Mouse (Mus musculus) kidney, adult 18-20 months (tissue): ENCODE measurements around the gene Cd6.

Source experiments
- DNase-seq: peaks from one replicate; pipeline ENCODE4 v3.0.0; 2021

The Cd6 gene

DNA sequence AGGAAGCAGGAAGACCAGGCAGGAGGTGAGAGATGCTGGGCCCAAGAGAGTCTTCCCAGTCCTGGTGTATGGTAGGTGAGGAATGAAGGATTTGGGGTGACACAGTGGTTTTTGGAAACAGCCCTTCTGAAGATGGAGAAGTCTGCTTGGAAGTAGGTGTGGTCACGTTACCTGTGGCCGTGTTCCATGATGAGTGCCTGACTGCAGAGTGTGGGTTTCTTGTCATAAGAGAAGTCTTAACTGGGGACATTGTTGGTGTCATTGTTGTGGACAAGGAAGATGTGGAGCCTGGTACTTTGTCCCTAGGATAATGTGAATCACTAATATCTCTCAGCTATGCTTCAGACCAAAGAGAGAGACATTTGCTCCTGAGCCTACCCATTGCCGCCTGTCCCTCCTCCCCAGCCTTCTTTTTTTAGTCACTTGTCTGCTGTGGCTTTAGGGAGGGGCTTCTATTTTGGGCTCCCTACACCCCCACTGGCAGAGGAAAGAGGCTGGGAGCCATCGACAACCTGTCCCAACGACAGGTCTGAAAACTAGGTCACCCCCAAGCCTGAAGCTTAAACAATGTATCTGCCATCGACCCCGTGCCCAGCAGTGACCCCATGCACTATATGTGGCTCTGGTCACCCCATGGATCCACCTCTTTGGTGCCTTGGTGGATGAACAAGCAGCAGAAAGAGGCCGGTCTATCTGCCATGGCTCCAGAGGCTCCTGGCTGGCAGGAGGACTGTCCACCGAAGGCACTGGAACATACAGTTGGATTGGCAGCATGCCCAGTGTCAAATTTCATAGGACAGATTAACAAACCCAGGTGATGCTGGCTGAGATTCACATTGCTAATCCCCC lies 69.7 kb downstream of the Cd6 start:
- DNase-seq: no peak

DNA sequence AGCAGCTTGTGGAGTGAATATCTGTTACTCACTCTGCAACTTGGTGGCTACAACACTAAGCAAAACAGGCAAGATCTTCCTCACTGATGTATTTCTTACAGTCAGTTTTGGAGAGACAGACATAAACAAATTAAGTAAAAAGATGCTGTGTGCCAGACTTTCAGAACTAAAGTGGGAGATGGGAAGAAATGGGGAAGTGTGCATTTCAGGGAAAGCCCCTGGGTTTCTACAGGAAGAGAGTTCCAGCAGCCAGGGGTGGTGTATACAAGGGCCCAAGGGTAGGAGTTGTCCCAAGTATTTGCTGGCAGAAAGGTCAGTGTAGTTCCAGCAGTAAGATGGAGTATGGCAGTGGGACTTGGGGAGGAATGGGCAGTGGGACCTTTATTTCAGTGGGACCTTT lies 70.3 kb downstream of the Cd6 start:
- no peak for DNase-seq

DNA sequence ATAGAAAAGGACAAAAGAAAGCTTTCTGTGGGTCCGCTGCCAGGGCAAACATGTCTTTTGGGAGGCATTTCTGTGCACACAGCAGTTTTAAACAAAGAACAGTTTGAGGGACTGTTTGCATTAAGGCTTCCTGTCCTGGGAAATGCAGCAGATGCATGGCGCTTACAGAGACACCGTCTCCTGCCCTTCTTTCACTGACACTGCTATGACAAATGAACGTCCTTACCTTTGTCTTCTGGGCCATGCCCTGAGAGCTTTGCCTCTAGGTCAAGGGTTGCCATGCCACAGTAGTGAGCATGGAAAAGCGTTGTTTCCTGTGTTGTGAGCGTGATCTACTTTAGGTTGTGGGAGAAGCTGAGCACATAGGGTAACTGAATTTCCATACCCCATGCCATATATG lies 71.2 kb downstream of the Cd6 start:
- DNase-seq: no peak

DNA sequence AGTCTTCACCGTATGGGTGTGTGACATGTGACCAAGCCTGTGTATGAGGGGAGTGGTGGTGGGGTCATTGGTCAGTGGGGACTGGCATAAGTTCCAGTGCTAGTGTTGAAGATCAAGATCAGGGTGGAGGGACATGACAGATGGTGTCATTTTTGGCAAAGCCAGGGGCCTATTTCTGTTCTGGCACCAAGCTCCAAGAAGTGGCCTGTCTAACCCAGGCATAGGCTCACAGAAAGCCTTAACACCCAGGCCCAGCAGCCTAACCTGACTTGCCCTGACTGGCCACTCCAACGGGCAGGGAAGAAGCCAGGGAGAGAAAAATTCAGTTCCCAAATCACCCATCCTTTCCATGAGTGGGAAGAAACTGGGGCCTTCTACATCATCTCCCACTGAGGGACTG lies 72.3 kb downstream of the Cd6 start:
- no peak for DNase-seq

DNA sequence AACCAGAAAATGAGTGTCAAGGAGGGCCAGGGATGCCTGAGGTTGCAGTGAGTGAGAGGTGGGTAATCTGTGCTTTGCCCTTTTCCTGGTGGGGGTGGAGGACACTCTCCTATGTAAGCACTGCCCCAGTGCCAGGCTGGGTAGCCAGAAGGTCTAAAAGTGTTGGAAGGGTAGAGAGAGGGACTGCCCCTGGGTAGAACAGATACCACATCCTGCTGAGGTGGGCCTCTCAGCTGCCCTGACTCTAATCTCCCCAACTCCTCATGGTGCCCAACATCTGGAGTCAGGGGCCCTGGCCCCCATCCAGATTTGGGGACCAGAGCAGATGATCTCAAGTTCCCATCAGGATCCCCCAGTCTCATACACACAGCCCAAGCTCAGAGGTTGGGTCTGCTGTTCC lies 72.7 kb downstream of the Cd6 start:
- DNase-seq: no peak

DNA sequence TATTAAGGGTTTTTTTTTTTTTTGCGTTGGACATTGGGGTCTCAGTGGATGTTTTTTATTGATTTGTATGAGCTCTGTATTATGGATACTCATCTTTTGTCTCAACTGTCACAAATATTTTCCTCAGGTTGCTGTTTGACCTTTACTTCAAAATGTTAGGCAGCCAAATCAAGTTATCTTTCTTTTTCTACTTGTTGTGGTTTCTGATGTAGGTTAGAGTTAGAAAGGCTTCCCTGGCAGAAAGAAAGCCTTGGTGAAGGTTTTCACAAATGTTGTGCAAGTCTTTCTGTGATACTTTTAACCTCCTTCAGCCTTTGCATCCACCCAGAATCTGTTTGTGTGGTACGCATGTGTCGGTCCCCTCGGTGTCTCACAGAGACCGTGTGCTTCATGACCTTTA lies 77.2 kb downstream of the Cd6 start:
- DNase-seq: no peak

DNA sequence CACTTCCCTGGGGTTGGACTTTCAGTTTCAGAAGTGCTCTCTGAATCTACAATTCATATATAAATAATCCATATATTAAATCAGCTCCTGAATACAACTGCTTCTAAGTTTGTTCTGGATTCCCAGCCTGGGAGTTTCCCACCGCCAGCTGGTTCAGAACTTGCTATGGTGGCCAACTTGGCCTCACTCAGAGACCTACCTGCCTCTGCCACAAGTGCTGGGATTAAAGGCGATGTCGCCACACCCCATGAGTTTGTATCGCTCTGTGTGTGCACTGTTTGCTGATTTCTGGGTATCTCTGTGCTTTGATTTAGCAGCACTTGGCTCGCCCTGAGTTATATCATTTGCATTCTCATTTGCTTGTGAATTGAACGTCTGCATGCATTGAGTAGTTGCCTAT lies 77.8 kb downstream of the Cd6 start:
- no peak for DNase-seq

DNA sequence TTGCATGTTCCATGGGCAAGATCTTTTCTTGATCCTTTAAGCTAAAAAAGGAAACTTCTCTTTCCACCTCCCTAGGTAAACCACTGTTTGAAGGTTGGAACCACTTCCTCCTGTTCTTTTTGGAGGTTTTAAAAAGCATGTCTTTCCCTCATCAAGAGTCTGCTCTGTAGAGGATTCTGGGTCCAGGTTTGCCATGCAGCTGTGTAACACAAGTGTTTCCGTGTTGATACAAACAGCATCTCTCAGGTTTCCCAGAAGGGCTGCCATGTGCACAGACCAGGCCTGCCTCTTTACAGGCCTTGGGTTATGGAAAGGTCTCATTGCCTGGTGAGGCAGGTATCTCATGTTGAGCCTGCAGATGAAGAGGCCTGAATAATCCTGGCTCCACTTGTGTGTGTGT lies 78.3 kb downstream of the Cd6 start:
- DNase-seq: no peak

DNA sequence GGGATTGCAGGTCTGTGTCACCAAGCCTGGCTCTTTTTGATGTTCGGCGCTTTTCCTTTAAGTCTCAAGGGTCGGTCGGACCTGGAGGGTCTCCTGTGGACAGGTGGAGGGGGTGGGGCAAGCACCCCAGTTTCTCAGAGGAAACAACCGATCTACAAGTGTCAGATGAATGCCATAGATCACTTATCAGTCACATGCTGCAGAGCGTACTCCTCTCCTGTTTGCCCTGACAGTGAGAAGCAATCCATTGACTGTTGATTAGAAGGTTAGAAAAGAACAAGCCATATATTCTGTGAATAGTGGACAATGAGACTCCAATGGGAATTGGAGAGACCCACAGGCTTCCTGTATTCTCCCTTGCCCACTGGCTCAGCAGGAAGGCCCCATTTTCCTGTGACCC lies 79.7 kb downstream of the Cd6 start:
- no peak for DNase-seq

DNA sequence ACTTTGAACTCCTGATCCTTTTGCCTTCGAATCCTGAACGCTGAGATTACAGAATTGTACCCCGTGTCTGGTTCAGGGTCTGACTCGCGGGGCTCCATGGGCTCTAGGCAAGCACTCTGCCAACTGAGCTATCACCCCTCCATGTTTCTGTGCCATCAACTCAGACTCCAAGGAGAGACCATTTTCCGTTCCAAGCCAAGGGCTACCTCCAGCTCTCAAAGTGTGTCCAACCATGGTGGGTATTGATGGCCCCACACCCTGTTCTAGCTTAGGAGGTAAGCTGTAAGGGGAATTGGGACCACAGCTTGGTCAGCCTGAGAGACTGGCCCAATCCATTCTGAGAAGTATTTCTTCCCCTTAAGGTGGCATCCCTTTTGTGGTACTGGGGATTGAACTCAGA lies 80.6 kb downstream of the Cd6 start:
- DNase-seq: no peak

DNA sequence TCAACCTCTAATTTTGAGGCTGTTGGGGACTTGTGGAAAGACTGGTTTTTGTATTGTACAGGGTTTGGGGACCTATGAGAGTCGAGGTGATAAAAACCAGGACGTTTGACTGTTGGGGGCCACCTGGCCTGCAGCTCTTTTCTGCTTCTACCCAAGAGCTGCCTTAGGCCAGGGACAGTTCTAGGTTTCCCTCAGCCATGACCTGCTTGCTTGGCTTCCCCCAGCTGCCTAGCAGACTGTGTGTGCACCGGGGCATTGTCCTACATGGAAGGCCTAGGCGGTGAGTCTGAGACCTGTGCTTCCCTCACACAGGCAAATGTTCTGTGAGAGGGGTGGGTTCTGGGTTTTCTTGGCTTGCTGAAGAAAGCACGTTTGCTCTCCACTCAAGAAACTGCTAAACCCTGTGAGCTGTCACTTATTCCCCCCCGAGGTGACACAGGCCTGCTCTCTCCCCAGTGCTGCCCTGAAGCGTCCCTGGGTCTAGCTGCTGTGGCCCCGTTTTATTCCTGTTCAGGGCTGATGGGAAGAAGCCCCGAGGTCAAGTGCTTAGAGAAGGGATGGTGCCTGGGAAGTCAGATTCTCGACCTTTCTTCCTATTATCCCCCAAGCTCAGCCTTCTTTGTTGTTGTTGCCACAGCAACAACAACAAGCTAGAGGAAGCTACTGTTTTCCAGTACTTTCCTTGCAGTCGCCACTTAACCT lies 81.3 kb downstream of the Cd6 start:
- no peak for DNase-seq

DNA sequence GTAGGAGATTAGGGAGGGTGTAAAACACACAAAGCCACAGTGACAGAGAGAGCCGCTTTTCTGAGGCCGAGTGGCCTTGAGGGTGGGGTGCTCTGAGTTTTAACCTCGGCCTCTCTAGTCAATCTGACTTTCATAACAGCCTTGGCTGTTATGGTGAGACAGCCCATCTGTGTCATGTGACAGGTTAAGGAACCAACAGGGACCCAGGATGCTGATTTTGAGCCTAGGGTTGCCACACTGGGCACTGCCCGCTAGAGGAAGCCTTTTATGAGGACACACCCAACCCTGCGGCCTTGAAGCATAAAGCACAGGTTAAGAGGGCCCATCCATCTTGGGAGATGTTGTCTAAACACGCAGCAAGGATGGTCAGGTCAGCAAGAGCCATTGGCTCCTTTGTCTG lies 82.1 kb downstream of the Cd6 start:
- no peak for DNase-seq

DNA sequence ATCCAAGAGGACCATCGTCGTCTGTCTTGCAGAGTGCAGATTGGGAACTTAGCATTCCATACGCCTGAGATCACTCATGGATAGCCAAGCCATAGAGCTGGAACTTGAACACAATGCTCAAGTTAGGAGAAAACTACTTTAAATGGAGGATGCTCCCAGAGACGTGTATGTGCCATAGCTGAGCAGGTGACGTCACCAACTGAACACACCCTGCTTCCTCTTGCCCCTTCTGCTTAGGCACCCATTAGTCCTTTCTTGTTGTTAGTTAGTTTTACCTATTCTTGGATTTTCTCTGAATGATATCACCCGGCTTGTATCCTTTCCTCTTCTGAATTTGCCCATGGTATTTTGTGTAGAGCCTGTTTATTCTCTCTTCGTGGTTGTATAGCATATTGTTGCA lies 82.7 kb downstream of the Cd6 start:
- no peak for DNase-seq

DNA sequence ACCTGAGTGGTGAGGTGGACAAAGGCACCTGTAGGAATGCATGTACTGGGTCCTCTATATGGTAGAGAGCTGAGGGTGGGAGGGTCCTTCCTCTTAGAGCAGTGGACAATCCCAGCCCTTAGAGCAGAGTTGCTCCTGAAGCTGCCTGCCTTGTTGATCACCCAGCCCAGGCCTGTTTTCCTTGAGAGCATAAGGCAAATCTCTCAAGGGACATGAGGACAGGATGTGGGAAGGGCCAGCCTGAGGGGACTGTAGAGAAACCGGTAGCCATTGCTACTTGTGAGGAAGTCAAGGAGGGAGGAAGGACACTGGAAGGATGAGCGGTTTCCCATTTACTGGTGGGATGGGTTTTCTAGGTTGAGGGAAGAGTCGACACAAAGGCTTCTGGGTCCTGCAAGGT lies 87.3 kb downstream of the Cd6 start:
- no peak for DNase-seq

DNA sequence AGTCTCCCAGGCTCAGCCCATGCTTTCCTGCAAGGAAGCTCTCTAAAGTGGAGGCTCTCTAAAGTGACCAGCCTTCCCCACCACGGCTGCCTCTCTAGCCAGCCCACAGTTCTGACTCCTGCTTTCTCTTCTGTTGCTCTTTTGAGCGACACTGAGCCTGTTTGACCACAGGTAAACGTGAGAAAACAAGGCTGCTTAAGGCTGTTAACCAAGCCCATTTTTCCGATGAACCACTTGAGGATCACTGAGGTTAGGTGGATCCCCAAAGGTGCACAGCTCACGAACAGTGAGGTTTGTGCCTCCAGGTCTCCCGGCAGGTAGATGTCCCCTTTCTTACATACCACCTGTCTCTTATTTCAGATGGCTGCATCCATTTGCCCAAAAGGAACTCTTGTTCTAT lies 87.7 kb downstream of the Cd6 start:
- no peak for DNase-seq

DNA sequence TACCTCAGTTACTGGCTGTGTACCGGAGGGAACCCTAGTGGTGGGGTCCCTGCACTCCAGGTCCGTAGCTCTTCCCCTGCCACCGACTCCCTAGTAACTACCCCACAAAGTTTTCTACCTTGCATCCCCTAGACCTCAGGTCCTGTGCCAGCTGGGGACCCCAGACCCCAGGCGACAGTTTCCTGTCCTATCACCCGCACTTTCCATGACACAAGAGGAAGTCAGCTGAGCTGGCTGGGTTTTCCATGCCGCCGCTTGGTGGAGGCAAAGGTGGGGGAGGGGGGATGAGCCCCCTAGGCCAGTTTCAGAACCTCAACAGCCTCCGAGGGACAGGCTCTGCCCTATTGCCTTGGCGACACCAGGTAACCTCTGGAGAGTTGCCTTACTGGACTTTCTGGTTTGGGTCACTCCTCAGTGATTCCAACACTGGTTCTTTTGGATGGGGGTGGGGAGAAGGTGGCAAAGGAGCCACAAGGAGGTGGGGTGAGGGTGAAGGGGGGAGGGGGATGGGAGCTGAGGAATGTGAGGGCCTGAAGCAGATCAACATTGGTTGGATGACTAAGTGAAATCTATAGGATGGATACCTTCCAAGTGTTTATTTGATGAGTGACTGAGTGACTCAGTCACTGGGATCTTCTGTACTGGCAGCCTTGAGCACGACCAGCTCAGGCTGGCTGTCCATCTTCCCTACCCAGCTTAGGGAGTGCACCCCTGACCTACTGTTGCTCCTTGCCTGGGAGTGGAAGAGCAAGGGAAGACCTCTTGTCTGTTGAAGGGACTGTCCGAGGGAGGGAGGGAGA lies 89.0 kb downstream of the Cd6 start:
- DNase-seq: peak; percentile 13

DNA sequence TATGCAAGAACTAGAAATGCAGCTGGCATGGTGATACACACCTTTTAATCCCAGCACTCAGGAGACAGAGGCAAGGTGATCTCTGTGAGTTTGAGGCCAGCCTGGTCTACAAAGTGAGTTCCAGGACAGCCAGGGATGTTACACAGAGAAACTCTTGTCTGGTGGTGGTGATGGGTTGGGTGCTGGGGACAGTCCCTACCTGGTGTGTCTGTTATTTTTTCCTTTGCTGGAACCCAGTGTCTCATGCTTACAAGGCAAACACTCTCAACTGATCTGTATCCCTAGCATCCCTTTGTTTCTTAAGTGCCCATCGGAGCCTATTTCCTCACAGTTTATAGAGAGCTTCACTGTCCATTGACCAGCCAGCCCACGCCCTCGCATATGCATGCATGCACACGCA lies 89.9 kb downstream of the Cd6 start:
- no peak for DNase-seq
